In the genomic region with DNA sequence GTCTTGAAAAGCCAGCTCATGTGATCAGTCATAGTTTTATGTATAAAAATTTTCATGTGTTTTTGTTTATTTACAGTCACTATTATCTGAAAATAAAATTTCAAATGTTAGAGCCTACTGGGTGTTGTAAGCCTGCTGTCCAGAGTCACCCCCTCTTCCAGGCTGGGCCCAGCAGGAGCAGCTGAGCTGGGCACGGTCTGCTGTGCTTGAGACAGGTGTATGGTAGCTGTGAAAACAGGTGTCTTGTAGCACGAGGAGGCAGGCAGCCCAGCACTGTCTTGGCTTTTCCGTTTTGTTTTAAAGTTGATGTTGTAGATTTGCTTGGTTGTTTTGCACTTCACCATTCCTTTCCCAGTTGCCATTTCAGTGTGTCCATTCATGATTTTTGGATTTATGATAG, we compare ENCODE assay signal across 16 mouse cellular contexts.
"Had no signal": no experiment of that assay in that cellular context is flagged by ENCODE, and none has a peak within 500 bp of the region (broad histone marks: within the 10 kb centered on the region; RNA-seq: fewer than 3 reads in every experiment).

No protein-coding gene starts in this region.

- H3K4me3 ChIP-seq: neural tube, embryonic 13.5 days; neural tube, embryonic 15.5 days; stomach, embryonic 15.5 days had no signal

- H3K27me3 ChIP-seq: neural tube, embryonic 13.5 days; neural tube, embryonic 15.5 days; stomach, embryonic 15.5 days had no signal

- H3K4me2 ChIP-seq: neural tube, embryonic 13.5 days; neural tube, embryonic 15.5 days; stomach, embryonic 15.5 days had no signal

- H3K36me3 ChIP-seq: neural tube, embryonic 13.5 days; neural tube, embryonic 15.5 days; stomach, embryonic 15.5 days had no signal

- H3K27ac ChIP-seq: neural tube, embryonic 13.5 days; neural tube, embryonic 15.5 days; stomach, embryonic 15.5 days; stomach, postnatal 0 days had no signal

- H3K9ac ChIP-seq: neural tube, embryonic 13.5 days; neural tube, embryonic 15.5 days; stomach, embryonic 15.5 days had no signal

- DNase-seq: retina, postnatal 1 day; right cerebral cortex, adult 18-20 months; right cerebral cortex, postnatal 14 days; right cerebral cortex, postnatal 25 days; right cerebral cortex, postnatal 4 days; spleen, adult 18-20 months; thymus, adult 18-20 months; thymus, adult 2 months; thymus, postnatal 14 days; thymus, postnatal 25 days; thymus, postnatal 36 days; thymus, postnatal 4 days had no signal
